In genomic region chr3:51327817-51328216, GRCm38 (mm10) we compare ENCODE assay signal across 14 mouse cellular contexts. TPM values are rescaled to one million over a fixed set of nuclear protein-coding genes. Genes with fewer than 3 reads are reported as not detected.
DNase-seq lines count a peak whose midpoint lies in the region; ATAC-seq and TF ChIP-seq lines count a peak whose summit lies in the region.
"Had no signal": no experiment of that assay in that cellular context is flagged by ENCODE, and none has a peak within 500 bp of the region (broad histone marks: within the 10 kb centered on the region; RNA-seq: fewer than 3 reads in every experiment).

No protein-coding gene starts in this region.

- no peak overlapping the region for H3K4me3 ChIP-seq in kidney, adult 2 months (ENCODE audit: insufficient read depth, low read depth, low read length)
- no peak overlapping the region for H3K4me3 ChIP-seq in kidney, embryonic 15.5 days (replicated peaks)
- H3K4me3 ChIP-seq: forebrain, embryonic 10.5 days had no signal

- H3K27me3 ChIP-seq in kidney, adult 2 months (replicated peaks; ENCODE audit: control insufficient read depth, insufficient read depth, low read length), result no peaks in the 10 kb centered on the region
- H3K27me3 ChIP-seq in kidney, embryonic 15.5 days, result no peaks in the 10 kb centered on the region

- no peak for TF ChIP-seq CTCF in kidney, adult 2 months (conservative IDR thresholded peaks at IDR 0.05; ENCODE audit: insufficient read depth, insufficient read length, low read depth, low read length)

- ATAC-seq in kidney, embryonic 15.5 days (replicated peaks; ENCODE audit: low FRiP score), result no peak
- ATAC-seq: activated CD4-positive, CD25-positive, alpha-beta regulatory T cell, adult 4 months; inflammation-experienced regulatory T-cells, adult 6 months had no signal

- WGBS in kidney, adult 2 months, result 70% methylated on average over 5 of the region's 5 CpGs
- 80% methylated on average over 5 of the region's 5 CpGs for WGBS in kidney, embryonic 15.5 days

- 0 out of 2 replicates have a peak overlapping the region, but pooled peaks have one; percentile 19 for H3K27ac ChIP-seq in kidney, adult 2 months (ENCODE audit: insufficient read depth, low read depth, low read length)
- no peak overlapping the region for H3K27ac ChIP-seq in kidney, embryonic 15.5 days
- H3K27ac ChIP-seq: forebrain, embryonic 10.5 days had no signal

- no peak overlapping the region for H3K4me2 ChIP-seq in kidney, embryonic 15.5 days

- 0 out of 2 replicates have a peak, but pooled peaks cover 2% of the 10 kb centered on the region for H3K9me3 ChIP-seq in kidney, embryonic 15.5 days (replicated peaks)

- H3K36me3 ChIP-seq in kidney, adult 2 months (ENCODE audit: control insufficient read depth, insufficient read depth, low read length), result no peaks in the 10 kb centered on the region; the same call in 1 of the 2 replicates
- H3K36me3 ChIP-seq in kidney, embryonic 15.5 days, result peaks cover 16% of the 10 kb centered on the region

- TF ChIP-seq POLR2A in kidney, adult 2 months (IDR thresholded peaks at IDR 0.05; ENCODE audit: low read depth, low read length), result no peak

- no peaks in the 10 kb centered on the region; the same call in 1 of the 2 replicates for H3K4me1 ChIP-seq in kidney, adult 2 months (ENCODE audit: control insufficient read depth, insufficient read depth, low read length)
- peaks cover 6% of the 10 kb centered on the region; the same call in 1 of the 2 replicates for H3K4me1 ChIP-seq in kidney, embryonic 15.5 days
- H3K4me1 ChIP-seq: forebrain, embryonic 10.5 days had no signal

- H3K9ac ChIP-seq in kidney, embryonic 15.5 days, result no peak overlapping the region

- DNase-seq in adrenal gland, adult 2 months, result peak; percentile 55
- DNase-seq in adrenal gland, adult 18-20 months (ENCODE audit: low spot score in 2 of 2), result no peak
- DNase-seq in kidney, adult 2 months, result peak; percentile 39
- peak; percentile 70 for DNase-seq in Muller cell, postnatal 12 days (ENCODE audit: inconsistent ontology term)
- DNase-seq in kidney, postnatal 36 days, result peak; percentile 38 to 54
- no peak for DNase-seq in right cerebral cortex, postnatal 25 days
- DNase-seq in retina, embryonic 14.5 days (ENCODE audit: low spot score), result no peak
- DNase-seq: cerebellum, adult 11 months; liver; thymus, postnatal 14 days had no signal

RNA-seq across cellular contexts. Expression of gene Elf2, which starts 12.6 kb away (rescaled TPM):
- 10 to 100 TPM; 66.3 to 70.8 TPM for total RNA-seq in adrenal gland, adult 2 months (2021)
- 30.7 and 39.1 TPM in 2 replicates for polyA plus RNA-seq in adrenal gland, adult 2 months (2012; rRNA removed)
- 10 to 100 TPM; 61.9 to 78.4 TPM for total RNA-seq in adrenal gland, adult 18-20 months (2021)
- polyA plus RNA-seq in kidney, adult 2 months (2012; rRNA removed), result 23.5 and 28.1 TPM in 2 replicates
- polyA plus RNA-seq in kidney, embryonic 15.5 days (2015; fragmentation: Nextera tagmentation; extraction: Ambion mirVana), result 58.2 and 73.7 TPM in 2 replicates

Comparison
In these comparisons a context has a peak if more than half of its experiments do, and no peak if none do; other contexts are left out.
1. DNase-seq: peak in adrenal gland, adult 2 months (single experiment), kidney, adult 2 months (single experiment), Muller cell, postnatal 12 days (single experiment) and kidney, postnatal 36 days (2 of 2); none in adrenal gland, adult 18-20 months (0 of 2), right cerebral cortex, postnatal 25 days (single experiment) and retina, embryonic 14.5 days (single experiment).